ENCODE assay signal across 25 mouse cellular contexts in genomic region chr16:33777607-33778006, GRCm38 (mm10). TPM values are rescaled to one million over a fixed set of nuclear protein-coding genes. Genes with fewer than 3 reads are reported as not detected.
DNase-seq lines count a peak whose midpoint lies in the region; ATAC-seq and TF ChIP-seq lines count a peak whose summit lies in the region.
"Had no signal": no experiment of that assay in that cellular context is flagged by ENCODE, and none has a peak within 500 bp of the region (broad histone marks: within the 10 kb centered on the region; RNA-seq: fewer than 3 reads in every experiment).

No protein-coding gene starts in this region.

- H3K27ac ChIP-seq in lung, embryonic 15.5 days: peak overlapping the region; percentile 45
- H3K27ac ChIP-seq in embryonic fibroblast, embryonic 13.5 days (ENCODE audit: insufficient read depth, low read length): peak overlapping the region; percentile 98
- H3K27ac ChIP-seq: embryonic facial prominence, embryonic 10.5 days; forebrain, embryonic 15.5 days; heart, embryonic 10.5 days; hindbrain, embryonic 10.5 days; hindbrain, embryonic 14.5 days had no signal

- ATAC-seq in lung, embryonic 15.5 days (ENCODE audit: borderline replicate concordance, extremely low read depth, low FRiP score, low TSS enrichment): no peak
- ATAC-seq in erythroblast, adult 5-6 weeks (replicated peaks; ENCODE audit: low FRiP score, poor library complexity, severe bottlenecking): no peak
- ATAC-seq: activated CD4-positive, CD25-positive, alpha-beta regulatory T cell, adult 4 months; CD4-positive, CD25-positive, alpha-beta regulatory T cell, adult 4 months; forebrain, embryonic 15.5 days; Patski had no signal

- H3K4me3 ChIP-seq in lung, embryonic 15.5 days: no peak overlapping the region
- no peak overlapping the region for H3K4me3 ChIP-seq in embryonic fibroblast, embryonic 13.5 days (ENCODE audit: insufficient read depth, low read length)
- no peak overlapping the region for H3K4me3 ChIP-seq in myocyte
- H3K4me3 ChIP-seq: embryonic facial prominence, embryonic 10.5 days; forebrain, embryonic 15.5 days; heart, embryonic 10.5 days; hindbrain, embryonic 10.5 days had no signal

- TF ChIP-seq CTCF in embryonic fibroblast, embryonic 13.5 days (IDR thresholded peaks at IDR 0.05; ENCODE audit: borderline replicate concordance, insufficient read depth, low read length): no peak

- H3K36me3 ChIP-seq in lung, embryonic 15.5 days: no peaks in the 10 kb centered on the region
- H3K36me3 ChIP-seq in myocyte (ENCODE audit: control insufficient read depth, insufficient read depth): no peaks in the 10 kb centered on the region
- H3K36me3 ChIP-seq: embryonic facial prominence, embryonic 10.5 days; forebrain, embryonic 15.5 days; heart, embryonic 10.5 days; hindbrain, embryonic 10.5 days had no signal

- H3K27me3 ChIP-seq in lung, embryonic 15.5 days: no peaks in the 10 kb centered on the region
- no peaks in the 10 kb centered on the region for H3K27me3 ChIP-seq in myocyte (ENCODE audit: control insufficient read depth, insufficient read depth, insufficient read length)
- H3K27me3 ChIP-seq: forebrain, embryonic 15.5 days; Patski had no signal

- no peak for TF ChIP-seq POLR2A in embryonic fibroblast, embryonic 13.5 days (IDR thresholded peaks at IDR 0.05; ENCODE audit: low read depth, low read length)
- no peak for TF ChIP-seq POLR2A in myocyte (IDR thresholded peaks at IDR 0.05; ENCODE audit: insufficient read length, low read depth)

- no peak overlapping the region for H3K4me2 ChIP-seq in lung, embryonic 15.5 days
- H3K4me2 ChIP-seq in myocyte (ENCODE audit: low read depth): peak overlapping the region; percentile 55
- H3K4me2 ChIP-seq: forebrain, embryonic 15.5 days; hindbrain, embryonic 14.5 days had no signal

- DNase-seq in lung, postnatal 25 days (ENCODE audit: low spot score): no peak
- peak; percentile 33 for DNase-seq in 416B (ENCODE audit: low read depth)
- no peak for DNase-seq in kidney, adult 11 months
- no peak for DNase-seq in neural tube, embryonic 10.5 days (ENCODE audit: extremely low spot score, low spot score)
- DNase-seq: adrenal gland, postnatal 14 days; cerebellum, adult 18-20 months; cerebellum, postnatal 10 days; gastrocnemius, postnatal 10 days; heart, adult 18-20 months had no signal

- no peaks in the 10 kb centered on the region for H3K9me3 ChIP-seq in lung, embryonic 15.5 days
- H3K9me3 ChIP-seq: embryonic facial prominence, embryonic 10.5 days; forebrain, embryonic 15.5 days; G1E; heart, embryonic 10.5 days; hindbrain, embryonic 10.5 days had no signal

- H3K79me2 ChIP-seq in myocyte (ENCODE audit: control insufficient read depth, insufficient read depth): no peaks in the 10 kb centered on the region

- WGBS in lung, embryonic 15.5 days: 83% methylated on average over 6 of the region's 6 CpGs

- H3K9ac ChIP-seq in lung, embryonic 15.5 days: no peak overlapping the region
- H3K9ac ChIP-seq: forebrain, embryonic 15.5 days; hindbrain, embryonic 14.5 days had no signal

- 0 out of 2 replicates have a peak, but pooled peaks cover 3% of the 10 kb centered on the region for H3K4me1 ChIP-seq in lung, embryonic 15.5 days
- H3K4me1 ChIP-seq in embryonic fibroblast, embryonic 13.5 days (ENCODE audit: control insufficient read depth, insufficient read depth, low read length): peaks cover 22% of the 10 kb centered on the region
- H3K4me1 ChIP-seq: embryonic facial prominence, embryonic 10.5 days; forebrain, embryonic 15.5 days had no signal

- no peak overlapping the region for H3ac ChIP-seq in myocyte (ENCODE audit: control insufficient read depth, insufficient read length)

TF ChIP-seq in myocyte, 11 proteins besides CTCF, POLR2A, EP300 and RAD21:
- TF ChIP-seq MYOD1 (IDR thresholded peaks at IDR 0.05; ENCODE audit: control insufficient read depth in 1 of 3, insufficient read length in 2 of 3, low read depth in 2 of 3) (no peak), SRF (IDR thresholded peaks at IDR 0.05; ENCODE audit: control insufficient read depth, insufficient read length, low read depth) (no peak), E2F4 (IDR thresholded peaks at IDR 0.05; ENCODE audit: insufficient read depth) (no peak), REST (IDR thresholded peaks at IDR 0.05; ENCODE audit: insufficient read depth, insufficient read length) (no peak), USF1 (IDR thresholded peaks at IDR 0.05; ENCODE audit: low read depth) (no peak)

RNA-seq across cellular contexts. Expression of gene Muc13, which starts 16.2 kb away (rescaled TPM):
- 0.05 and 0.11 TPM in 2 replicates for polyA plus RNA-seq in lung, embryonic 15.5 days (2015; fragmentation: Nextera tagmentation; extraction: Ambion mirVana)
- polyA plus RNA-seq in embryonic fibroblast, embryonic 13.5 days (2011; ENCODE audit: insufficient read length, low read depth, missing spikeins): not detected in 2 replicates
- 0.05 TPM for polyA plus RNA-seq in myocyte (2012; fragmentation: generic; extraction: Trizol)
- 7.9 and 9.2 TPM in 2 replicates for total RNA-seq in erythroblast, adult 5-6 weeks (2015; ENCODE audit: low replicate concordance)
- 4.4 and 6.6 TPM in 2 replicates for total RNA-seq in erythroblast, adult 5-6 weeks (2017; ENCODE audit: low replicate concordance)
- total RNA-seq: adrenal gland, adult 18-20 months; heart, adult 18-20 months had no signal
- polyA plus RNA-seq: embryonic facial prominence, embryonic 14.5 days; forebrain, embryonic 15.5 days; heart, embryonic 14.5 days; hindbrain, embryonic 14.5 days; Patski had no signal

RNA-seq across cellular contexts. Expression of gene Itgb5, which starts 51.9 kb away (rescaled TPM):
- polyA plus RNA-seq in lung, embryonic 15.5 days (2015; fragmentation: Nextera tagmentation; extraction: Ambion mirVana): 49.8 and 51.3 TPM in 2 replicates
- polyA plus RNA-seq in embryonic fibroblast, embryonic 13.5 days (2011; ENCODE audit: insufficient read length, low read depth, missing spikeins): 330 and 348 TPM in 2 replicates
- 114 TPM for polyA plus RNA-seq in myocyte (2012; fragmentation: generic; extraction: Trizol)
- 4.6 and 25.6 TPM in 2 replicates for total RNA-seq in erythroblast, adult 5-6 weeks (2015; ENCODE audit: low replicate concordance)
- 2.2 and 8.2 TPM in 2 replicates for total RNA-seq in erythroblast, adult 5-6 weeks (2017; ENCODE audit: low replicate concordance)
